Mouse (Mus musculus) midbrain, postnatal 0 days (tissue): ENCODE measurements around the gene Htr3a. TPM values are rescaled to one million over a fixed set of nuclear protein-coding genes. Genes with fewer than 3 reads are reported as not detected.

Source experiments
- ATAC-seq: fragments of 200-750 bp; cut with Nextera tagmentation; 2 replicates; pipeline ENCODE4 v1.8.0; 2017; ENCODE audit warnings: moderate number of reproducible peaks, mild to moderate bottlenecking, moderate TSS enrichment, moderate library complexity; ENCODE audit not compliant: low FRiP score
- DNase-seq: peaks from one replicate; pipeline ENCODE4 v3.0.0-alpha.2; 2015; ENCODE audit warnings: low spot score
- H3K27ac ChIP-seq: fragments of 300-500 bp; sonication (generic); 2 replicates; pipeline ENCODE4 v1.5.1; 2014; ENCODE audit warnings: low read depth, mild to moderate bottlenecking, low read length, mixed read lengths
- H3K27me3 ChIP-seq: fragments of 300-500 bp; sonication (generic); 2 replicates; pipeline ENCODE4 v1.6.1; 2014; ENCODE audit warnings: low read length, control low read depth, mixed read lengths; ENCODE audit not compliant: insufficient read depth
- H3K36me3 ChIP-seq: fragments of 300-500 bp; sonication (generic); 2 replicates; pipeline ENCODE4 v1.6.1; 2014; ENCODE audit warnings: low read length, control low read depth, mixed read lengths; ENCODE audit not compliant: insufficient read depth
- H3K4me1 ChIP-seq: fragments of 300-500 bp; sonication (generic); 2 replicates; pipeline ENCODE4 v1.6.1; 2014; ENCODE audit warnings: mild to moderate bottlenecking, control low read depth, antibody characterized with exemption, low read length, mixed read lengths; ENCODE audit not compliant: insufficient read depth
- H3K4me2 ChIP-seq: fragments of 300-500 bp; sonication (generic); 2 replicates; pipeline ENCODE4 v1.6.1; 2014; ENCODE audit warnings: low read depth, mild to moderate bottlenecking, low read length, mixed read lengths; ENCODE audit not compliant: poor library complexity, severe bottlenecking
- H3K4me3 ChIP-seq: fragments of 300-500 bp; sonication (generic); 2 replicates; pipeline ENCODE4 v1.5.1; 2014; ENCODE audit warnings: low read depth, mild to moderate bottlenecking, low read length, moderate library complexity
- H3K9ac ChIP-seq: fragments of 300-500 bp; sonication (generic); replicated peaks from 2 replicates; pipeline ENCODE4 v1.6.1; 2014; ENCODE audit warnings: mild to moderate bottlenecking, low read length, moderate library complexity, mixed read lengths; ENCODE audit not compliant: poor library complexity, severe bottlenecking
- H3K9me3 ChIP-seq: fragments of 300-500 bp; sonication (generic); 2 replicates; pipeline ENCODE4 v1.6.1; 2016; ENCODE audit warnings: low read length, control low read depth
- CTCF ChIP-seq: IDR thresholded peaks from 2 replicates; pipeline ENCODE4 v1.5.1; 2016; ENCODE audit warnings: antibody characterized with exemption, mild to moderate bottlenecking
- WGBS: fragments of 180-500 bp; shearing (Covaris S2); extraction: QIAGEN DNeasy Blood & Tissue Kit; methylation state at CpG from one replicate; pipeline ENCODE4 v1.1.7; 2014; 5-methylcytosine and 5-hydroxymethylcytosine counted together
- polyA plus RNA-seq: library from polyadenylated mRNA; unstranded; fragments of >200 nt; fragmentation: Nextera tagmentation; extraction: Ambion mirVana; gene quantifications from 2 replicates; pipeline ENCODE4 v1.2.1, GENCODE M21; 2015
- total RNA-seq: library from RNA; depleted of rRNA; stranded (reverse); fragments of >200 nt; gene quantifications from 2 replicates; pipeline ENCODE4 v1.2.3, GENCODE M21; 2014; rRNA removed

Gene Htr3a
- 0.93 and 1.4 TPM in 2 replicates for total RNA-seq
- 0.54 and 0.72 TPM in 2 replicates for polyA plus RNA-seq

DNA sequence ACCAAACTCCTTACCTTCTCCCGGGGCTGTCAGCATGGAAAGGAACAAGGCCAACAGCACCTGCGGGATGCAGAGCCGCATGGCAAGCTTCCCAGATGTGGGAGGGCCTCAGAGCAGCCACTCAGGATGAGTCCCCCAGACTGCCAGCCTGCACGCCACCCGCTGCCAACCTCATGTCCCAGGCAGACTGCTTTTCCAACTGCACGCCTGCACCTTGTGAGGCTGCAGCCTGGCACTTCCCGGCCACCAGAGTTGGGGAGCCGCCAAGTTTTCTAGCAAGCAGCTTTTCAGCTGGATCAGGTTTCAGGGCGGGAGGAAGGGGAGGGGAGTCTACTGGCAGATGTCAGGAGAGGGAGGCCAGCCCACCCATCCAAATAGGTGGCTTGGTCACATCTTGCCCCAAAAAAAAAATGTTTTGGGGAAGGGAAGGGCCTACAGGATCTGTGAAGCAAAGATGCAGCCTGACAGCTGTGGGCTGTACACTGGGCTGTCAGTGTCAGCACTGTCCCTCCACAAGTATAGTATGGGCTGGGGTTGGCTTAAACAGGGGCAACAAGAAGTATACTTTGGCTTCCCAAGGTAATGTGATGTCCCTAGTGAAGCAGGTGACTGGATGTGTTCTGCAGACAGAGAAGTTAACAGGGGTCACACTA is at the start of gene Htr3a:
Gene Htr3a, minus strand, starts transcription at position 215 of the 653 bp plus-strand sequence.
- Histone ChIP-seq H3K4me2 (no peak within 1 kb of the TSS), H3K9me3 (no peaks in the 10 kb centered on the region), H3K36me3 (no peaks in the 10 kb centered on the region), H3K4me1 (no peaks in the 10 kb centered on the region), H3K4me3 (no peak within 1 kb of the TSS), H3K27me3 (no peaks in the 10 kb centered on the region), H3K9ac (no peak within 1 kb of the TSS), H3K27ac (no peak within 1 kb of the TSS)
- DNase-seq: peak; percentile 89
- TF ChIP-seq CTCF: no peak
- no peak for ATAC-seq
- 16% methylated on average over 9 of the region's 9 CpGs for WGBS

DNA sequence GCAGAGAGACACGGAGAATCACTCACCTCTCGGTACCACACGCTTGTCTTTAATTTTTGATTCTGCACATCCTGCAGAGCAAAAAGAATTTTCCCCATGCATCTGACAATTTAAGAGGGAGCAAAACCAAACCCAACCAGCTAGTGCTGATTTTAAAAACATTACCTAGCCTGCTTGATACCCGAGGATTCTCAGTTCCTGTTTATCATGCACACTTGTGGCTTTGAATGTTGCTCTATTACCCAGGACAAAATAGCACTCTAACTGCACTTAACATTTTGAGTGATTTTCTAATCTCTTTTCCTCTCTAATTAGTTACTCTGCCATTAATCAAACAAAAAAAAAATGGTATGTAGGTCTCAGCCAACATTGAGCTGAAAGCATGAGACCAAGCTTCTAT is 36.7 kb upstream of the Htr3a start:
- 91% methylated on average over 4 of the region's 4 CpGs for WGBS
- no peaks in the 10 kb centered on the region for H3K4me1 ChIP-seq
- DNase-seq (no peak), ATAC-seq (no peak)
- H3K4me3 ChIP-seq: no peak overlapping the region
- H3K27ac ChIP-seq: no peak overlapping the region
- no peak overlapping the region for H3K9ac ChIP-seq
- TF ChIP-seq CTCF: no peak
- H3K36me3 ChIP-seq: no peaks in the 10 kb centered on the region
- H3K4me2 ChIP-seq: no peak overlapping the region
- no peaks in the 10 kb centered on the region for H3K9me3 ChIP-seq
- no peaks in the 10 kb centered on the region; the same call in 1 of the 2 replicates for H3K27me3 ChIP-seq

DNA sequence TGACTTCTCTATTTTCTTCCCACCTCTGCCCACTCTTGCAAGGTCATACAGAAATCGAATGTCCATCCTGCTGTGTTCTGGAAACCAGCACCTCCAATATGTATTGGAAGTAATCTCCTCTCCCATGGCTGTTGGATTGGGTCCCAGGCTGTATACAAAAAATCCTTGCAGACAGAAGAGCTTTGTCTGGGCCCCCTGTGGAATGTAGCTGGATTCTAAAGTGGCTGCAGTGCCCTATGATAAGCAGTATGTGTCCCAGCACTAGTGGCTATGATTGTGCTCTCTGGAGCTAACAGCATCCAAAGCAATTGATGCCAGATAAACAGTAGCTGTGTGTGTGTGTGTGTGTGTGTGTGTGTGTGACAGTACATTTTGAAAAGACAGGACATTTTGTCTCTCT is 31.4 kb upstream of the Htr3a start:
- H3K9ac ChIP-seq: no peak overlapping the region
- ATAC-seq (no peak), DNase-seq (peak; percentile 60)
- WGBS: 68% methylated on average over 1 of the region's 1 CpGs
- H3K4me3 ChIP-seq: no peak overlapping the region
- H3K4me1 ChIP-seq: no peaks in the 10 kb centered on the region
- H3K27ac ChIP-seq: no peak overlapping the region
- H3K4me2 ChIP-seq: no peak overlapping the region
- H3K9me3 ChIP-seq: no peaks in the 10 kb centered on the region
- TF ChIP-seq CTCF: no peak
- H3K27me3 ChIP-seq: no peaks in the 10 kb centered on the region; the same call in 1 of the 2 replicates
- H3K36me3 ChIP-seq: no peaks in the 10 kb centered on the region

DNA sequence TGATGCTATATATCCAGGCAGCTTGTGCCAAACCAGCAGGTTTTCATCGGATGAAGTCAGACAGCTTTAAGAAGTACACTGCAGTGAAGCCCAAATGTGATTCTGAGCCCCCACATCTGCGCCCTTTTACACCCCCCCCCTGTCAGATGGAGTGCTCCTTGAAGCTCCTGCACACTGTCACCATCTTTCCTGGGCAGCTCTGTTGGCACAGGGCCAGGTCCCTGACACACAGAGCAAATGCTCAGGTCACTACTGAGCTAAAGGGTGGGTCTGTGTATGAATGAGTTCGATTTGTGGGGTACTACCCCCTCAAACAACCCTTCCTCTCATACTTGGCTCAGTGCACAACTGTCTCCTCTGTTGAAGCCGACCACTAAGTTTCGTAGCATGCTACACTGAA is 18.5 kb upstream of the Htr3a start:
- Histone ChIP-seq H3K4me2 (no peak overlapping the region), H3K9ac (no peak overlapping the region), H3K27ac (no peak overlapping the region), H3K9me3 (no peaks in the 10 kb centered on the region), H3K4me1 (no peaks in the 10 kb centered on the region), H3K27me3 (0 out of 2 replicates have a peak, but pooled peaks cover 5% of the 10 kb centered on the region), H3K36me3 (no peaks in the 10 kb centered on the region), H3K4me3 (no peak overlapping the region)
- DNase-seq (no peak), ATAC-seq (no peak)
- TF ChIP-seq CTCF: no peak
- WGBS: 74% methylated on average over 5 of the region's 5 CpGs

GRCm38 (mm10) chr9:48928781-48929180 is 17.9 kb upstream of the Htr3a start:
- Histone ChIP-seq H3K4me3 (no peak overlapping the region), H3K9ac (no peak overlapping the region), H3K4me2 (no peak overlapping the region), H3K36me3 (no peaks in the 10 kb centered on the region), H3K27ac (no peak overlapping the region), H3K4me1 (no peaks in the 10 kb centered on the region), H3K9me3 (no peaks in the 10 kb centered on the region), H3K27me3 (0 out of 2 replicates have a peak, but pooled peaks cover 5% of the 10 kb centered on the region)
- WGBS: 33% methylated on average over 3 of the region's 3 CpGs
- DNase-seq: peak; percentile 54
- no peak for ATAC-seq
- no peak for TF ChIP-seq CTCF

DNA sequence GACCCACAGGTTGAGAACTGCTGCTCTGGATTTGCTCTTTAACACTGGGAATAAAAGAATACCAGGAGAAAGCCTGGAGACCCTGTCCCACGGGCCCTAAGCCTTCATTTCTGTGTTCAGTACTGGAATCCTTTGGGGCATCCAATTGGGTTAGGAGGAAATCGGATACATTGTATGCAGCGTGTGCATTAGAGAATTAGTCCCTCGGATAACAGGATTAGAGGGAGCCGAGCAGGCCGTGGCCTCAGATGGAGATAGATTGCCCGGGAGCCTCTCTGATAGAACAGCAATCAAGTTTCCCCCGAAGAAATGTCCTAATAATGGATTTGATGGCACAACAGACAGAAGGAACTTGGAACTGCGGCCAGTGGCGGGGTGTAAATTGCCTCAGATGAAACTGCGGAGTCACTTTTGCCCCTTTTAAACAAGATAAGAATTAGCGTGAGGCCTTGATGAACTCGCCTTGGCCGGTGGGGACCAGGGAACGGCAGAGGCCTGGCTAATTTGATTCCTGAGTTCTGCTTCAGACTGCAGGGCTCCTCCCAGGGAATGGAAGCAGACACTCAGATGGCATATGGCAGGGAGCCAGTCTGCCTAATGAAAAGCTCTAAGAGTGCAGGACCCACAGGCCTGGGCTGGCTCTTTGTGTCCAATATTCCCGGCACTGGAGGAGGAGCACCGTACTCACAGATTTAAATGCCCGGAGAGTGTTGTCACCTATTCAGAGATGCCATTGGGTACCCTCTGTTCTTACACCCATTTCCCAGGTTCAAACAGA is 5.3 kb upstream of the Htr3a start:
- H3K27ac ChIP-seq: no peak overlapping the region
- WGBS: 26% methylated on average over 18 of the region's 18 CpGs
- no peak overlapping the region for H3K4me3 ChIP-seq
- ATAC-seq (no peak), DNase-seq (peak; percentile 86)
- no peaks in the 10 kb centered on the region for H3K4me1 ChIP-seq
- no peaks in the 10 kb centered on the region for H3K36me3 ChIP-seq
- H3K9me3 ChIP-seq: no peaks in the 10 kb centered on the region
- H3K27me3 ChIP-seq: no peaks in the 10 kb centered on the region
- H3K9ac ChIP-seq: no peak overlapping the region
- TF ChIP-seq CTCF: no peak
- H3K4me2 ChIP-seq: no peak overlapping the region
